Mouse (Mus musculus): Measurements from ENCODE around the gene Magi2. TPM values are rescaled to one million over a fixed set of nuclear protein-coding genes. Genes with fewer than 3 reads are reported as not detected.

The Magi2 gene
- polyA plus RNA-seq, 1 experiment from 2014 or later, result 3.8 TPM

GRCm38 (mm10) chr5:20330025-20330424, 1103.2 kb downstream of the Magi2 start:
- no peak for ATAC-seq (ENCODE audit: low read depth)
- WGBS, result 77% methylated on average over 3 of the region's 3 CpGs

GRCm38 (mm10) chr5:20332574-20332973, 1105.7 kb downstream of the Magi2 start:
- Histone ChIP-seq H3K36me3 (ENCODE audit: control insufficient read depth, insufficient read depth, low read length) (no peaks in the 10 kb centered on the region), H3K27me3 (replicated peaks; ENCODE audit: control insufficient read depth, insufficient read depth, low read length) (no peaks in the 10 kb centered on the region), H3K4me1 (ENCODE audit: control insufficient read depth, insufficient read depth, low read length) (no peaks in the 10 kb centered on the region), H3K27ac (replicated peaks; ENCODE audit: low read depth, low read length) (no peak overlapping the region), H3K9me3 (ENCODE audit: control insufficient read depth, low read length) (no peaks in the 10 kb centered on the region), H3K9ac (ENCODE audit: low read depth, low read length) (no peak overlapping the region), H3K4me3 (ENCODE audit: low read depth, low read length) (no peak overlapping the region), H3K4me2 (ENCODE audit: low read depth, low read length) (no peak overlapping the region)
- DNase-seq (ENCODE audit: low spot score) (no peak), ATAC-seq (ENCODE audit: low read depth) (no peak)
- WGBS, result 66% methylated on average over 4 of the region's 4 CpGs

More at GRCm38 (mm10) chr5:20330025-20330424, 1103.2 kb downstream of the Magi2 start:
- no peaks in the 10 kb centered on the region for H3K4me1 ChIP-seq (ENCODE audit: control insufficient read depth, insufficient read depth, low read length)
- H3K27me3 ChIP-seq (replicated peaks; ENCODE audit: control insufficient read depth, insufficient read depth, low read length), result no peaks in the 10 kb centered on the region
- H3K9me3 ChIP-seq (ENCODE audit: control insufficient read depth, low read length), result no peaks in the 10 kb centered on the region
- no peak overlapping the region for H3K9ac ChIP-seq (ENCODE audit: low read depth, low read length)
- no peak overlapping the region for H3K4me3 ChIP-seq (ENCODE audit: low read depth, low read length)
- no peak overlapping the region for H3K4me2 ChIP-seq (ENCODE audit: low read depth, low read length)
- H3K27ac ChIP-seq (replicated peaks; ENCODE audit: low read depth, low read length), result no peak overlapping the region
- no peak for DNase-seq (ENCODE audit: low spot score)
- no peaks in the 10 kb centered on the region for H3K36me3 ChIP-seq (ENCODE audit: control insufficient read depth, insufficient read depth, low read length)

GRCm38 (mm10) chr5:20334549-20334948, 1107.7 kb downstream of the Magi2 start:
- DNase-seq (ENCODE audit: low spot score), result no peak
- H3K36me3 ChIP-seq (ENCODE audit: control insufficient read depth, insufficient read depth, low read length), result no peaks in the 10 kb centered on the region

GRCm38 (mm10) chr5:20352941-20353340, 1126.1 kb downstream of the Magi2 start:
- Histone ChIP-seq H3K27me3 (replicated peaks; ENCODE audit: control insufficient read depth, insufficient read depth, low read length) (no peaks in the 10 kb centered on the region), H3K4me1 (ENCODE audit: control insufficient read depth, insufficient read depth, low read length) (no peaks in the 10 kb centered on the region), H3K4me3 (ENCODE audit: low read depth, low read length) (no peak overlapping the region), H3K36me3 (ENCODE audit: control insufficient read depth, insufficient read depth, low read length) (no peaks in the 10 kb centered on the region), H3K9me3 (ENCODE audit: control insufficient read depth, low read length) (no peaks in the 10 kb centered on the region), H3K4me2 (ENCODE audit: low read depth, low read length) (no peak overlapping the region), H3K27ac (replicated peaks; ENCODE audit: low read depth, low read length) (no peak overlapping the region), H3K9ac (ENCODE audit: low read depth, low read length) (no peak overlapping the region)
- ATAC-seq (ENCODE audit: low read depth) (no peak), DNase-seq (ENCODE audit: low spot score) (no peak)
- 89% methylated on average over 8 of the region's 8 CpGs for WGBS

More at GRCm38 (mm10) chr5:20334549-20334948, 1107.7 kb downstream of the Magi2 start:
- ATAC-seq (ENCODE audit: low read depth), result no peak
- H3K4me2 ChIP-seq (ENCODE audit: low read depth, low read length), result no peak overlapping the region
- H3K4me3 ChIP-seq (ENCODE audit: low read depth, low read length), result no peak overlapping the region
- H3K9me3 ChIP-seq (ENCODE audit: control insufficient read depth, low read length), result no peaks in the 10 kb centered on the region
- no peak overlapping the region for H3K27ac ChIP-seq (replicated peaks; ENCODE audit: low read depth, low read length)
- H3K9ac ChIP-seq (ENCODE audit: low read depth, low read length), result no peak overlapping the region
- H3K27me3 ChIP-seq (replicated peaks; ENCODE audit: control insufficient read depth, insufficient read depth, low read length), result no peaks in the 10 kb centered on the region
- no peaks in the 10 kb centered on the region for H3K4me1 ChIP-seq (ENCODE audit: control insufficient read depth, insufficient read depth, low read length)

- Histone ChIP-seq H3K27ac (replicated peaks; ENCODE audit: low read depth, low read length) (no peak overlapping the region), H3K36me3 (ENCODE audit: control insufficient read depth, insufficient read depth, low read length) (no peaks in the 10 kb centered on the region), H3K9me3 (ENCODE audit: control insufficient read depth, low read length) (no peaks in the 10 kb centered on the region), H3K4me3 (ENCODE audit: low read depth, low read length) (no peak overlapping the region), H3K4me2 (ENCODE audit: low read depth, low read length) (no peak overlapping the region), H3K27me3 (replicated peaks; ENCODE audit: control insufficient read depth, insufficient read depth, low read length) (no peaks in the 10 kb centered on the region), H3K9ac (ENCODE audit: low read depth, low read length) (no peak overlapping the region), H3K4me1 (ENCODE audit: control insufficient read depth, insufficient read depth, low read length) (no peaks in the 10 kb centered on the region)
- DNase-seq (ENCODE audit: low spot score), result no peak
- no peak for ATAC-seq (ENCODE audit: low read depth)
- 65% methylated on average over 5 of the region's 5 CpGs for WGBS
Measured at GRCm38 (mm10) chr5:20358437-20358836, 1131.6 kb downstream of the Magi2 start.

- DNase-seq (ENCODE audit: low spot score), result no peak
- Histone ChIP-seq H3K9me3 (ENCODE audit: control insufficient read depth, low read length) (no peaks in the 10 kb centered on the region), H3K4me1 (ENCODE audit: control insufficient read depth, insufficient read depth, low read length) (no peaks in the 10 kb centered on the region), H3K4me2 (ENCODE audit: low read depth, low read length) (no peak overlapping the region), H3K27ac (replicated peaks; ENCODE audit: low read depth, low read length) (no peak overlapping the region), H3K36me3 (ENCODE audit: control insufficient read depth, insufficient read depth, low read length) (no peaks in the 10 kb centered on the region), H3K9ac (ENCODE audit: low read depth, low read length) (no peak overlapping the region), H3K4me3 (ENCODE audit: low read depth, low read length) (no peak overlapping the region), H3K27me3 (replicated peaks; ENCODE audit: control insufficient read depth, insufficient read depth, low read length) (no peaks in the 10 kb centered on the region)
- 76% methylated on average over 3 of the region's 3 CpGs for WGBS
- no peak for ATAC-seq (ENCODE audit: low read depth)
Measured at GRCm38 (mm10) chr5:20359021-20359420, 1132.2 kb downstream of the Magi2 start.

- DNase-seq (ENCODE audit: low spot score), result no peak
- H3K9me3 ChIP-seq (ENCODE audit: control insufficient read depth, low read length), result no peaks in the 10 kb centered on the region
- 84% methylated on average over 3 of the region's 3 CpGs for WGBS
- H3K9ac ChIP-seq (ENCODE audit: low read depth, low read length), result no peak overlapping the region
- H3K36me3 ChIP-seq (ENCODE audit: control insufficient read depth, insufficient read depth, low read length), result no peaks in the 10 kb centered on the region
- H3K27me3 ChIP-seq (replicated peaks; ENCODE audit: control insufficient read depth, insufficient read depth, low read length), result no peaks in the 10 kb centered on the region
- no peaks in the 10 kb centered on the region for H3K4me1 ChIP-seq (ENCODE audit: control insufficient read depth, insufficient read depth, low read length)
- no peak for ATAC-seq (ENCODE audit: low read depth)
- H3K27ac ChIP-seq (replicated peaks; ENCODE audit: low read depth, low read length), result no peak overlapping the region
- H3K4me3 ChIP-seq (ENCODE audit: low read depth, low read length), result no peak overlapping the region
- no peak overlapping the region for H3K4me2 ChIP-seq (ENCODE audit: low read depth, low read length)
Measured at GRCm38 (mm10) chr5:20362154-20362553, 1135.3 kb downstream of the Magi2 start.

- no peaks in the 10 kb centered on the region for H3K9me3 ChIP-seq (ENCODE audit: control insufficient read depth, low read length)
- no peak overlapping the region for H3K9ac ChIP-seq (ENCODE audit: low read depth, low read length)
- H3K27me3 ChIP-seq (replicated peaks; ENCODE audit: control insufficient read depth, insufficient read depth, low read length), result no peaks in the 10 kb centered on the region
- H3K4me1 ChIP-seq (ENCODE audit: control insufficient read depth, insufficient read depth, low read length), result no peaks in the 10 kb centered on the region
- ATAC-seq (ENCODE audit: low read depth) (no peak), DNase-seq (ENCODE audit: low spot score) (no peak)
- H3K27ac ChIP-seq (replicated peaks; ENCODE audit: low read depth, low read length), result no peak overlapping the region
- no peak overlapping the region for H3K4me3 ChIP-seq (ENCODE audit: low read depth, low read length)
- WGBS, result 65% methylated on average over 5 of the region's 5 CpGs
- no peaks in the 10 kb centered on the region for H3K36me3 ChIP-seq (ENCODE audit: control insufficient read depth, insufficient read depth, low read length)
- H3K4me2 ChIP-seq (ENCODE audit: low read depth, low read length), result no peak overlapping the region
Measured at GRCm38 (mm10) chr5:20363216-20363615, 1136.4 kb downstream of the Magi2 start.

GRCm38 (mm10) chr5:20373586-20373985, 1146.8 kb downstream of the Magi2 start:
- no peak overlapping the region for H3K4me2 ChIP-seq (ENCODE audit: low read depth, low read length)
- DNase-seq (ENCODE audit: low spot score), result no peak
- H3K27me3 ChIP-seq (replicated peaks; ENCODE audit: control insufficient read depth, insufficient read depth, low read length), result no peaks in the 10 kb centered on the region
- no peaks in the 10 kb centered on the region for H3K36me3 ChIP-seq (ENCODE audit: control insufficient read depth, insufficient read depth, low read length)
- no peak overlapping the region for H3K9ac ChIP-seq (ENCODE audit: low read depth, low read length)
- 68% methylated on average over 1 of the region's 1 CpGs for WGBS
- no peaks in the 10 kb centered on the region for H3K9me3 ChIP-seq (ENCODE audit: control insufficient read depth, low read length)
- no peaks in the 10 kb centered on the region for H3K4me1 ChIP-seq (ENCODE audit: control insufficient read depth, insufficient read depth, low read length)
- no peak overlapping the region for H3K27ac ChIP-seq (replicated peaks; ENCODE audit: low read depth, low read length)
- H3K4me3 ChIP-seq (ENCODE audit: low read depth, low read length), result no peak overlapping the region
- no peak for ATAC-seq (ENCODE audit: low read depth)

Data from embryonic facial prominence, embryonic 14.5 days (tissue).